Mouse (Mus musculus): ENCODE data around the gene Pcsk5.

GRCm38 (mm10) chr19:17784401-17785192 is 52.8 kb downstream of the Pcsk5 start:
- no peak for TF ChIP-seq POLR2A (IDR thresholded peaks at IDR 0.05; ENCODE audit: low read depth, low read length)
- no peak for TF ChIP-seq CTCF (IDR thresholded peaks at IDR 0.05; ENCODE audit: extremely low read depth, insufficient read length, insufficient replicate concordance, low read depth, low read length)
